ENCODE assay signal across 1 mouse cellular context in the genomic region with DNA sequence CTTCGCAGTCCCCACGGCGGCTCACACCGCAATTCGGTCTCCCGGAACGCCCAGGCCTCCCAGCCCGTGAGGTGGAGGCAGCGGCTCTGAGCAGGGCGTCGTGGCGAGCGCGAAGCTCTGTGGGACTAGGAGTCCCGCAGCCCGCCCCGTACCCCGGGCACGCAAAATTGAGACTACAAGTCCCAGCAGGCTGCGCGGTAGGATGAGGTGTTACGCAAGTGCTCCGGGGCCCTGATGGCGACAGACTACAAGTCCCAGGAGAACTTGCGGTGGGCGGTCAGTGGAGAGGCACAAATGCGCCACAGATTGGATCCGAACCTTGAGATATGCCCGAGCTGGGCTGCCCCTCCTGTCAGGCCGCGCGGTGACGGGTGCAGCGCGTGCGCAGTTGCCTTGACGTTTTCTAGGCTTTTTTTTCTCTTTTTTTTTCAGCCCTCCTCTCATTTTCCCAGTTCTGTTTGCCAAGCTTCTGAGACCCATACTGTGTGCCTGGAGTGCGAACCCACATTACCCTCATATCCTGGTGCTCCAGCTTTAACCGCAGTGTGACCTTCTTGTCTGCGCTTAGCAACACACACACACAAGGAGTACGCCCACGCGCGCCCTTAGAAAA.
TF ChIP-seq lines count a peak whose summit lies in the region.

No protein-coding gene starts in this region.

TF ChIP-seq in CH12.LX, 34 proteins besides CTCF, POLR2A, EP300 and RAD21:
- TF ChIP-seq USF1 (IDR thresholded peaks at IDR 0.05; ENCODE audit: low read depth, low read length) (no peak), ZNF384 (IDR thresholded peaks at IDR 0.05; ENCODE audit: low read depth, low read length) (peak; percentile 97), JUND (conservative IDR thresholded peaks at IDR 0.05; ENCODE audit: low read depth, low read length) (no peak; the same call in 1 of the 2 replicates), RCOR1 (conservative IDR thresholded peaks at IDR 0.05; ENCODE audit: low read depth, low read length) (0 out of 2 replicates have a peak, but pooled peaks have one; percentile 31), SMC3 (IDR thresholded peaks at IDR 0.05; ENCODE audit: low read depth, low read length) (no peak), SIN3A (IDR thresholded peaks at IDR 0.05; ENCODE audit: low read length) (peak; percentile 78), JUN (IDR thresholded peaks at IDR 0.05; ENCODE audit: insufficient read depth, low read depth, low read length) (no peak), MXI1 (IDR thresholded peaks at IDR 0.05; ENCODE audit: low read depth, low read length) (peak; percentile 72), MEF2A (IDR thresholded peaks at IDR 0.05; ENCODE audit: borderline replicate concordance, low read depth, low read length) (no peak; the same call in none of the 2 replicates), TCF12 (IDR thresholded peaks at IDR 0.05; ENCODE audit: low read depth, low read length) (peak; percentile 53), ETS1 (conservative IDR thresholded peaks at IDR 0.05; ENCODE audit: low read depth, low read length) (peak; percentile 22), UBTF (IDR thresholded peaks at IDR 0.05; ENCODE audit: low read depth, low read length) (peak; percentile 12; the same call in 1 of the 2 replicates), GABPA (IDR thresholded peaks at IDR 0.05; ENCODE audit: insufficient replicate concordance, low read depth, low read length) (peak; percentile 90; the same call in 1 of the 2 replicates), MYC (IDR thresholded peaks at IDR 0.05; ENCODE audit: low read depth, low read length) (0 out of 2 replicates have a peak, but pooled peaks have one; percentile 60), ZKSCAN1 (IDR thresholded peaks at IDR 0.05; ENCODE audit: borderline replicate concordance, low read depth, low read length) (no peak; the same call in 1 of the 2 replicates), USF2 (conservative IDR thresholded peaks at IDR 0.05; ENCODE audit: low read depth, low read length) (no peak), MAX (IDR thresholded peaks at IDR 0.05; ENCODE audit: low read length) (0 out of 2 replicates have a peak, but pooled peaks have one; percentile 31), POLR2AphosphoS2 (IDR thresholded peaks at IDR 0.05; ENCODE audit: low read depth, low read length) (peak; percentile 64; the same call in 1 of the 2 replicates), ZMIZ1 (IDR thresholded peaks at IDR 0.05; ENCODE audit: low read depth, low read length) (peak; percentile 64; the same call in 1 of the 2 replicates), MAZ (IDR thresholded peaks at IDR 0.05; ENCODE audit: low read depth, low read length) (peak; percentile 79), NRF1 (IDR thresholded peaks at IDR 0.05; ENCODE audit: low read depth, low read length) (peak; percentile 93), CHD1 (IDR thresholded peaks at IDR 0.05; ENCODE audit: low read depth, low read length) (no peak), KAT2A (IDR thresholded peaks at IDR 0.05; ENCODE audit: insufficient replicate concordance, low read length) (peak; percentile 99), MAFK (IDR thresholded peaks at IDR 0.05; ENCODE audit: insufficient replicate concordance, low read length) (no peak), BHLHE40 (IDR thresholded peaks at IDR 0.05; ENCODE audit: low read depth, low read length) (no peak), PAX5 (IDR thresholded peaks at IDR 0.05; ENCODE audit: low read length) (no peak), HCFC1 (IDR thresholded peaks at IDR 0.05; ENCODE audit: low read depth, low read length) (peak; percentile 100), ZC3H11A (IDR thresholded peaks at IDR 0.05; ENCODE audit: low read depth, low read length) (no peak), ELF1 (IDR thresholded peaks at IDR 0.05; ENCODE audit: low read depth, low read length) (peak; percentile 82), IRF4 (IDR thresholded peaks at IDR 0.05; ENCODE audit: low read depth, low read length) (peak; percentile 42; the same call in 1 of the 2 replicates), E2F4 (IDR thresholded peaks at IDR 0.05; ENCODE audit: insufficient replicate concordance, low read depth, low read length) (peak; percentile 79; the same call in 1 of the 2 replicates), TBP (conservative IDR thresholded peaks at IDR 0.05; ENCODE audit: low read depth, low read length) (0 out of 2 replicates have a peak, but pooled peaks have one; percentile 60), CHD2 (IDR thresholded peaks at IDR 0.05; ENCODE audit: low read length) (peak; percentile 52; the same call in 1 of the 2 replicates), NELFE (IDR thresholded peaks at IDR 0.05; ENCODE audit: low read depth, low read length) (peak; percentile 51)
